Mouse (Mus musculus): Measurements from ENCODE around the gene Samd4. TPM values are rescaled to one million over a fixed set of nuclear protein-coding genes. Genes with fewer than 3 reads are reported as not detected.

The Samd4 gene
- total and polyA plus RNA-seq, 2 experiments = 1.6 TPM

DNA sequence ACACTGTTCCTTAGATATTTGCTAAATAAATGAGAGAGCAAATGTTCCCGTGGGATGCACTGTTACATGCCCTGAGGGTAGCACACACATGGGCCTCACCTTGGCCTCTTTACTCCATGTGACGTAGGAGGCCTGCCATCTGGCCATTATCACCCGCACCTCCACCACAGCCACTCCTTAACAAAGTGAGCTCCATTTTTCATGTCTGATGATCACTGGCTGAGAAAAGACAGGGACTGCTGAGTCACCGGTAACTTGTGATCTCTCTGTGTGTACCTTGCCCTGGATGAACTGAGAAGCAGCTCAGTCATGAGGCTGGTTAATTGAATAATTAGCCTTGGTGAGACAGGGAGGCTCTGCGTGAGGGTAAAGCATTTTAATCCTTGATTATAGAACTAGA lies 254.0 kb downstream of the Samd4 start:
- Histone ChIP-seq H3K4me3 (ENCODE audit: insufficient read depth, low read depth, low read length) (no peak overlapping the region), H3K79me2 (ENCODE audit: control insufficient read depth, insufficient read depth, low read length) (no peaks in the 10 kb centered on the region), H3K27ac (replicated peaks; ENCODE audit: insufficient read depth, low read depth, low read length) (no peak overlapping the region), H3K4me1 (ENCODE audit: control insufficient read depth, insufficient read depth, low read length) (no peaks in the 10 kb centered on the region), H3K9ac (ENCODE audit: low read depth, low read length) (no peak overlapping the region), H3K36me3 (ENCODE audit: control insufficient read depth, insufficient read depth, low read length) (no peaks in the 10 kb centered on the region), H3K27me3 (ENCODE audit: control insufficient read depth, insufficient read depth, low read length) (no peaks in the 10 kb centered on the region)
- WGBS = 80% methylated on average over 5 of the region's 5 CpGs
- TF ChIP-seq CTCF (IDR thresholded peaks at IDR 0.05; ENCODE audit: low read depth, low read length) = no peak
- TF ChIP-seq POLR2A (IDR thresholded peaks at IDR 0.05; ENCODE audit: extremely low read depth, insufficient read depth, low read length) = no peak
- DNase-seq (ENCODE audit: extremely low read depth, low read depth, low spot score) = no peak

DNA sequence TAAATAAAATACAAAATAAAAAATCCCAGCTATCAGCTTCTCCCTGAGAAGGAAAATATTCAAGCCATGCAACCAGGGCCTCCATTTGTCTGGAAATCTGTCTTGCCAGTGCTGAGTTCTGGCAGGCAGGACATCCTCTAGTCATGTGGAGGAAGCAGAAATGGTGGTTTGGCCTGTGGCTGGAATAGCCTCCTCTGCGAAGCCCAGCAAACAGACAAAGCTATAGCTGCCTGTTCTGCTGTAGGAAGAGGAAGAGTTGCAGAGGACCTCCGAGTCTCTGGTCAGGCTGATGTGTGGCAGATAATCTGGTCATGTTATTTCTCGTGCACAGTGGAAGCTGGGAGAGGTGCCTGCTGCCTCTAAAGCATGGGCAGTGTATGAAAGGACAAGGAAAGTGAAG lies 256.2 kb downstream of the Samd4 start:
- Histone ChIP-seq H3K27ac (replicated peaks; ENCODE audit: insufficient read depth, low read depth, low read length) (no peak overlapping the region), H3K36me3 (ENCODE audit: control insufficient read depth, insufficient read depth, low read length) (no peaks in the 10 kb centered on the region), H3K4me3 (ENCODE audit: insufficient read depth, low read depth, low read length) (no peak overlapping the region), H3K9ac (ENCODE audit: low read depth, low read length) (no peak overlapping the region), H3K79me2 (ENCODE audit: control insufficient read depth, insufficient read depth, low read length) (no peaks in the 10 kb centered on the region), H3K4me1 (ENCODE audit: control insufficient read depth, insufficient read depth, low read length) (no peaks in the 10 kb centered on the region), H3K27me3 (ENCODE audit: control insufficient read depth, insufficient read depth, low read length) (no peaks in the 10 kb centered on the region)
- WGBS = 74% methylated on average over 3 of the region's 3 CpGs
- DNase-seq (ENCODE audit: extremely low read depth, low read depth, low spot score) = no peak
- TF ChIP-seq CTCF (IDR thresholded peaks at IDR 0.05; ENCODE audit: low read depth, low read length) (no peak), POLR2A (IDR thresholded peaks at IDR 0.05; ENCODE audit: extremely low read depth, insufficient read depth, low read length) (no peak)

DNA sequence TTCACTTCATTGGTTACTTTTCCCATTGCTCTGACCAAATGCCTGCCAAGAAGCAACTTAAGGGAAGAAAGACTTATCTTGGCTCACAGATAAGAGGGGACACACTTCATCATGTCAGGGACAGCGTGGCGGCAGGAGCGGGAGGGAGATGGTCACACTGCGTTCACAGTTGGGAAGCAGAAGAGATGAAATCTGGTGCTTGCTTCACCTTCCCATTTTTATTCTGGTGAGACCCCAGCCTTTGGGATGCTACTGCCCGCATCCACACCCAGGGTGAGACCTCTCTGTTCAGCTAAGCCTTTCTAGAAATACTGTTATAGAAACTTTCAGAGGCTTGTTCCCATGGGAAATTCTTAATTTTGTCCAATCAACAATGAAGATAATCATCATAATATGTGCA lies 261.7 kb downstream of the Samd4 start:
- 92% methylated on average over 5 of the region's 5 CpGs for WGBS
- H3K27me3 ChIP-seq (ENCODE audit: control insufficient read depth, insufficient read depth, low read length) = no peaks in the 10 kb centered on the region
- TF ChIP-seq CTCF (IDR thresholded peaks at IDR 0.05; ENCODE audit: low read depth, low read length) (no peak), POLR2A (IDR thresholded peaks at IDR 0.05; ENCODE audit: extremely low read depth, insufficient read depth, low read length) (no peak)
- no peak for DNase-seq (ENCODE audit: extremely low read depth, low read depth, low spot score)
- H3K9ac ChIP-seq (ENCODE audit: low read depth, low read length) = no peak overlapping the region
- H3K4me1 ChIP-seq (ENCODE audit: control insufficient read depth, insufficient read depth, low read length) = no peaks in the 10 kb centered on the region
- no peak overlapping the region for H3K27ac ChIP-seq (replicated peaks; ENCODE audit: insufficient read depth, low read depth, low read length)
- no peaks in the 10 kb centered on the region for H3K79me2 ChIP-seq (ENCODE audit: control insufficient read depth, insufficient read depth, low read length)
- H3K4me3 ChIP-seq (ENCODE audit: insufficient read depth, low read depth, low read length) = no peak overlapping the region
- no peaks in the 10 kb centered on the region for H3K36me3 ChIP-seq (ENCODE audit: control insufficient read depth, insufficient read depth, low read length)

DNA sequence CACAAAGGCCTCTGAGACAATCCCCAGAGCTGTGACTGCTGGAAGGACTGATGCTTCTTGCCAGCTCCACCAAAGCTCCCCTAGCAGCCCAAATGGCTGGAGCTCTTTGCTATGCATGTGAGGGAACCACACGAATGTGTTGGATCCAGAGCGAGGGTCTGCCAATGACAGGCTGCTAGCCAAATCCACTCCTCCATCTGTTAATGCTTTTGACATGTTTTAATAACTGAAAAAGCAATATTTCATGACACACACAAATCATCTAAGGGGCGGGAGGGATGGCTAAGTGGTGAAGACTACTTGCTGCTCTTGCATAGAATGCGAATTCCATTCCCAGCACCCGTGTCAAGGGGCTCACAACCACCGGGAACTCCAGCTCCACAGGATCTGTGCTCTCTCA lies 268.7 kb downstream of the Samd4 start:
- Histone ChIP-seq H3K36me3 (ENCODE audit: control insufficient read depth, insufficient read depth, low read length) (peaks cover 20% of the 10 kb centered on the region), H3K4me1 (ENCODE audit: control insufficient read depth, insufficient read depth, low read length) (no peaks in the 10 kb centered on the region), H3K4me3 (ENCODE audit: insufficient read depth, low read depth, low read length) (no peak overlapping the region), H3K79me2 (ENCODE audit: control insufficient read depth, insufficient read depth, low read length) (no peaks in the 10 kb centered on the region), H3K27ac (replicated peaks; ENCODE audit: insufficient read depth, low read depth, low read length) (no peak overlapping the region), H3K9ac (ENCODE audit: low read depth, low read length) (no peak overlapping the region), H3K27me3 (ENCODE audit: control insufficient read depth, insufficient read depth, low read length) (no peaks in the 10 kb centered on the region)
- WGBS = 94% methylated on average over 6 of the region's 6 CpGs
- DNase-seq (ENCODE audit: extremely low read depth, low read depth, low spot score) = no peak
- TF ChIP-seq CTCF (IDR thresholded peaks at IDR 0.05; ENCODE audit: low read depth, low read length) (no peak), POLR2A (IDR thresholded peaks at IDR 0.05; ENCODE audit: extremely low read depth, insufficient read depth, low read length) (no peak)

DNA sequence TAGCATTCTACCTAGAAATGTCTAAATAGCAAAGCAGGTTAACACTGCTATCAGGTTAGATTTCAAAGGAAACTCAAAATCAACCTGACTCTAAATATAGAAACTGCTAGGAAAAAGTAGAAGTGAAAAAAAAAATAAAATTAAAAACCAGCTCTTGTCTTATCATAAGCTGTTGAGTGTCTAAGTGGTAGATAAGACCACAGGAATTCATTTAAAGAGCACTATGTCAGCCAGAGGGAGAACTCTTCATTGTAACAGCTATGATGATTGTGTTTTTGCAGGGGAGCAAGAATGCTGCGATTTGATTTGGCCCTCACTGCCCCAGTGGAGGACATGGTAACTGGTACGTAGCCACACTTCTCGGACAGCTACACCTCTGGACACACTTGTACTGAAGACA lies 271.6 kb downstream of the Samd4 start:
- H3K9ac ChIP-seq (ENCODE audit: low read depth, low read length) = no peak overlapping the region
- no peak overlapping the region for H3K27ac ChIP-seq (replicated peaks; ENCODE audit: insufficient read depth, low read depth, low read length)
- TF ChIP-seq CTCF (IDR thresholded peaks at IDR 0.05; ENCODE audit: low read depth, low read length) = no peak
- no peak for TF ChIP-seq POLR2A (IDR thresholded peaks at IDR 0.05; ENCODE audit: extremely low read depth, insufficient read depth, low read length)
- no peaks in the 10 kb centered on the region for H3K79me2 ChIP-seq (ENCODE audit: control insufficient read depth, insufficient read depth, low read length)
- WGBS = 91% methylated on average over 3 of the region's 3 CpGs
- no peak overlapping the region for H3K4me3 ChIP-seq (ENCODE audit: insufficient read depth, low read depth, low read length)
- peaks cover 40% of the 10 kb centered on the region for H3K36me3 ChIP-seq (ENCODE audit: control insufficient read depth, insufficient read depth, low read length)
- no peaks in the 10 kb centered on the region for H3K27me3 ChIP-seq (ENCODE audit: control insufficient read depth, insufficient read depth, low read length)
- DNase-seq (ENCODE audit: extremely low read depth, low read depth, low spot score) = no peak
- H3K4me1 ChIP-seq (ENCODE audit: control insufficient read depth, insufficient read depth, low read length) = no peaks in the 10 kb centered on the region

Other genes with a start within 250 kb of the Samd4 start
- 1.2 TPM in 1 of 2 replicates, not detected in the other for gene Cdkn3, start 122.3 kb upstream of the Samd4 start, total RNA-seq (2014; rRNA removed)
- 0.31 TPM in 1 of 2 replicates, not detected in the other for gene Cdkn3, start 122.3 kb upstream of the Samd4 start, polyA plus RNA-seq (2012; rRNA removed)
- 51.8 and 55.7 TPM in 2 replicates for gene Cnih1, start 94.4 kb upstream of the Samd4 start, total RNA-seq (2014; rRNA removed)
- 69.5 and 83.3 TPM in 2 replicates for gene Cnih1, start 94.4 kb upstream of the Samd4 start, polyA plus RNA-seq (2012; rRNA removed)
- gene Gmfb, start 60.6 kb upstream of the Samd4 start, total RNA-seq (2014; rRNA removed) = 24.4 and 27.2 TPM in 2 replicates
- gene Gmfb, start 60.6 kb upstream of the Samd4 start, polyA plus RNA-seq (2012; rRNA removed) = 3.6 and 4.2 TPM in 2 replicates
- 54.1 and 63.8 TPM in 2 replicates for gene Cgrrf1, start 50.7 kb upstream of the Samd4 start, total RNA-seq (2014; rRNA removed)
- gene Cgrrf1, start 50.7 kb upstream of the Samd4 start, polyA plus RNA-seq (2012; rRNA removed) = 27.8 and 32.1 TPM in 2 replicates